10 mouse cellular contexts compared by ENCODE assay signal in genomic region chr8:120136618-120137017, GRCm38 (mm10). TPM values are rescaled to one million over a fixed set of nuclear protein-coding genes. Genes with fewer than 3 reads are reported as not detected.
DNase-seq lines count a peak whose midpoint lies in the region; ATAC-seq and TF ChIP-seq lines count a peak whose summit lies in the region.
"Had no signal": no experiment of that assay in that cellular context is flagged by ENCODE, and none has a peak within 500 bp of the region (broad histone marks: within the 10 kb centered on the region; RNA-seq: fewer than 3 reads in every experiment).

No protein-coding gene starts in this region.

- H3K36me3 ChIP-seq in forebrain, embryonic 15.5 days = no peaks in the 10 kb centered on the region
- no peaks in the 10 kb centered on the region for H3K36me3 ChIP-seq in forebrain, embryonic 11.5 days (ENCODE audit: control insufficient read depth, insufficient read depth, low read length)
- no peaks in the 10 kb centered on the region for H3K36me3 ChIP-seq in heart, embryonic 16.5 days (ENCODE audit: control insufficient read depth, insufficient read depth)
- no peaks in the 10 kb centered on the region for H3K36me3 ChIP-seq in intestine, embryonic 16.5 days (ENCODE audit: control insufficient read depth, insufficient read depth, low read length)
- no peaks in the 10 kb centered on the region for H3K36me3 ChIP-seq in kidney, adult 2 months (ENCODE audit: control insufficient read depth, insufficient read depth, low read length)

- DNase-seq in forebrain, embryonic 11.5 days (ENCODE audit: low spot score) = no peak
- peak; percentile 67 to 70 for DNase-seq in cerebellum, postnatal 14 days
- DNase-seq in left cerebral cortex, postnatal 25 days (ENCODE audit: low spot score in 2 of 2) = peak; percentile 78 to 95
- DNase-seq in kidney, adult 2 months = no peak
- DNase-seq in kidney, postnatal 14 days = no peak
- DNase-seq: kidney, adult 8-10 months had no signal

- no peak overlapping the region for H3K4me3 ChIP-seq in forebrain, embryonic 15.5 days
- H3K4me3 ChIP-seq in forebrain, embryonic 11.5 days (ENCODE audit: low read depth, low read length) = no peak overlapping the region
- no peak overlapping the region for H3K4me3 ChIP-seq in heart, embryonic 16.5 days (ENCODE audit: low read length)
- H3K4me3 ChIP-seq in intestine, embryonic 16.5 days (ENCODE audit: low read length) = no peak overlapping the region
- H3K4me3 ChIP-seq in kidney, adult 2 months (ENCODE audit: insufficient read depth, low read depth, low read length) = no peak overlapping the region

- H3K9ac ChIP-seq in forebrain, embryonic 15.5 days (replicated peaks) = no peak overlapping the region
- no peak overlapping the region for H3K9ac ChIP-seq in forebrain, embryonic 11.5 days (ENCODE audit: low read length)
- no peak overlapping the region for H3K9ac ChIP-seq in heart, embryonic 16.5 days (ENCODE audit: low read length)
- no peak overlapping the region for H3K9ac ChIP-seq in intestine, embryonic 16.5 days (ENCODE audit: low read depth, low read length)

- TF ChIP-seq CTCF in kidney, adult 2 months (conservative IDR thresholded peaks at IDR 0.05; ENCODE audit: insufficient read depth, insufficient read length, low read depth, low read length) = no peak

- peak; percentile 79 for ATAC-seq in forebrain, embryonic 15.5 days (replicated peaks)
- no peak for ATAC-seq in forebrain, embryonic 11.5 days (replicated peaks; ENCODE audit: low FRiP score)
- ATAC-seq in heart, embryonic 16.5 days (replicated peaks; ENCODE audit: extremely low read depth, insufficient read depth, low FRiP score) = peak; percentile 32
- ATAC-seq in intestine, embryonic 16.5 days = no peak

- 32% methylated on average over 7 of the region's 7 CpGs for WGBS in forebrain, embryonic 15.5 days
- WGBS in forebrain, embryonic 11.5 days = 67% methylated on average over 7 of the region's 7 CpGs
- WGBS in heart, embryonic 16.5 days = 46% methylated on average over 7 of the region's 7 CpGs
- WGBS in intestine, embryonic 16.5 days = 61% methylated on average over 7 of the region's 7 CpGs
- 72% methylated on average over 7 of the region's 7 CpGs for whole genome bisulfite sequencing in kidney, adult 2 months

- H3K4me1 ChIP-seq in forebrain, embryonic 15.5 days = peaks cover 33% of the 10 kb centered on the region
- no peaks in the 10 kb centered on the region; the same call in 1 of the 2 replicates for H3K4me1 ChIP-seq in forebrain, embryonic 11.5 days (replicated peaks; ENCODE audit: control insufficient read depth, insufficient read depth, low read length)
- peaks cover 23% of the 10 kb centered on the region for H3K4me1 ChIP-seq in heart, embryonic 16.5 days (ENCODE audit: control insufficient read depth, insufficient read depth, low read length)
- H3K4me1 ChIP-seq in intestine, embryonic 16.5 days (ENCODE audit: control insufficient read depth, insufficient read depth, low read length) = peaks cover 31% of the 10 kb centered on the region
- no peaks in the 10 kb centered on the region for H3K4me1 ChIP-seq in kidney, adult 2 months (ENCODE audit: control insufficient read depth, insufficient read depth, low read length)

- H3K9me3 ChIP-seq in forebrain, embryonic 15.5 days = no peaks in the 10 kb centered on the region
- no peaks in the 10 kb centered on the region for H3K9me3 ChIP-seq in forebrain, embryonic 11.5 days (ENCODE audit: control insufficient read depth, low read length)
- H3K9me3 ChIP-seq in heart, embryonic 16.5 days (replicated peaks; ENCODE audit: control insufficient read depth, low read length) = no peaks in the 10 kb centered on the region
- no peaks in the 10 kb centered on the region for H3K9me3 ChIP-seq in intestine, embryonic 16.5 days (ENCODE audit: control insufficient read depth, low read length)

- H3K27me3 ChIP-seq in forebrain, embryonic 15.5 days = no peaks in the 10 kb centered on the region
- H3K27me3 ChIP-seq in forebrain, embryonic 11.5 days (ENCODE audit: control insufficient read depth, insufficient read depth, low read length) = no peaks in the 10 kb centered on the region
- no peaks in the 10 kb centered on the region for H3K27me3 ChIP-seq in heart, embryonic 16.5 days (ENCODE audit: control insufficient read depth, insufficient read depth, low read length)
- no peaks in the 10 kb centered on the region for H3K27me3 ChIP-seq in intestine, embryonic 16.5 days (replicated peaks; ENCODE audit: control insufficient read depth, insufficient read depth, low read length)
- no peaks in the 10 kb centered on the region for H3K27me3 ChIP-seq in kidney, adult 2 months (replicated peaks; ENCODE audit: control insufficient read depth, insufficient read depth, low read length)

- intact Hi-C loops in left cerebral cortex, postnatal 25 days (cut with DNase I) = no loop called here

- TF ChIP-seq POLR2A in kidney, adult 2 months (IDR thresholded peaks at IDR 0.05; ENCODE audit: low read depth, low read length) = no peak

- H3K4me2 ChIP-seq in forebrain, embryonic 15.5 days (replicated peaks) = no peak overlapping the region
- no peak overlapping the region for H3K4me2 ChIP-seq in forebrain, embryonic 11.5 days (ENCODE audit: low read depth, low read length, severe bottlenecking)
- no peak overlapping the region for H3K4me2 ChIP-seq in heart, embryonic 16.5 days (ENCODE audit: low read depth, low read length)
- no peak overlapping the region for H3K4me2 ChIP-seq in intestine, embryonic 16.5 days (ENCODE audit: low read depth, low read length)

- H3K27ac ChIP-seq in forebrain, embryonic 15.5 days (replicated peaks) = peak overlapping the region; percentile 82
- no peak overlapping the region for H3K27ac ChIP-seq in forebrain, embryonic 11.5 days (ENCODE audit: low read depth, low read length)
- no peak overlapping the region for H3K27ac ChIP-seq in heart, embryonic 16.5 days (ENCODE audit: low read length)
- H3K27ac ChIP-seq in intestine, embryonic 16.5 days (ENCODE audit: low read length) = no peak overlapping the region
- H3K27ac ChIP-seq in kidney, adult 2 months (ENCODE audit: insufficient read depth, low read depth, low read length) = no peak overlapping the region

RNA-seq across cellular contexts. Expression of gene 6430548M08Rik, which starts 22.7 kb away (rescaled TPM):
- 23.1 and 30.0 TPM in 2 replicates for polyA plus RNA-seq in forebrain, embryonic 15.5 days (2015; fragmentation: Nextera tagmentation; extraction: Ambion mirVana)
- polyA plus RNA-seq in forebrain, embryonic 11.5 days (2014; fragmentation: Nextera tagmentation; extraction: Ambion mirVana) = 9.9 and 10.0 TPM in 2 replicates
- 8.4 and 9.4 TPM in 2 replicates for polyA plus RNA-seq in heart, embryonic 16.5 days (2015; fragmentation: Nextera tagmentation; extraction: Ambion mirVana)
- 100 to 1,000 TPM; 221 to 232 TPM for total RNA-seq in left cerebral cortex, postnatal 25 days (2021)
- polyA plus RNA-seq in intestine, embryonic 16.5 days (2015; fragmentation: Nextera tagmentation; extraction: Ambion mirVana) = 4.6 and 5.1 TPM in 2 replicates
- 8.4 and 8.8 TPM in 2 replicates for polyA plus RNA-seq in kidney, adult 2 months (2012; rRNA removed)

RNA-seq across cellular contexts. Expression of gene Zdhhc7, which starts 35.3 kb away (rescaled TPM):
- 30.9 and 34.5 TPM in 2 replicates for polyA plus RNA-seq in forebrain, embryonic 15.5 days (2015; fragmentation: Nextera tagmentation; extraction: Ambion mirVana)
- polyA plus RNA-seq in forebrain, embryonic 11.5 days (2014; fragmentation: Nextera tagmentation; extraction: Ambion mirVana) = 29.4 and 29.9 TPM in 2 replicates
- polyA plus RNA-seq in heart, embryonic 16.5 days (2015; fragmentation: Nextera tagmentation; extraction: Ambion mirVana) = 35.8 and 37.8 TPM in 2 replicates
- total RNA-seq in left cerebral cortex, postnatal 25 days (2021) = 10 to 100 TPM; 36.5 to 40.0 TPM
- polyA plus RNA-seq in intestine, embryonic 16.5 days (2015; fragmentation: Nextera tagmentation; extraction: Ambion mirVana) = 40.5 and 44.7 TPM in 2 replicates
- polyA plus RNA-seq in kidney, adult 2 months (2012; rRNA removed) = 58.7 and 68.2 TPM in 2 replicates

RNA-seq across cellular contexts. Expression of gene Fam92b, which starts 40.6 kb away (rescaled TPM):
- 0.88 and 1.2 TPM in 2 replicates for polyA plus RNA-seq in forebrain, embryonic 15.5 days (2015; fragmentation: Nextera tagmentation; extraction: Ambion mirVana)
- 2.0 and 2.1 TPM in 2 replicates for polyA plus RNA-seq in forebrain, embryonic 11.5 days (2014; fragmentation: Nextera tagmentation; extraction: Ambion mirVana)
- 0.66 and 0.79 TPM in 2 replicates for polyA plus RNA-seq in heart, embryonic 16.5 days (2015; fragmentation: Nextera tagmentation; extraction: Ambion mirVana)
- under 1 TPM; 0.50 to 0.55 TPM for total RNA-seq in left cerebral cortex, postnatal 25 days (2021)
- 0.55 and 0.67 TPM in 2 replicates for polyA plus RNA-seq in intestine, embryonic 16.5 days (2015; fragmentation: Nextera tagmentation; extraction: Ambion mirVana)
- not detected in 2 replicates for polyA plus RNA-seq in kidney, adult 2 months (2012; rRNA removed)
- polyA plus RNA-seq: C2C12 had no signal

Comparison
In these comparisons a context has a peak if more than half of its experiments do, and no peak if none do; other contexts are left out.
1. ATAC-seq: peak in forebrain, embryonic 15.5 days (single experiment) and heart, embryonic 16.5 days (single experiment); none in forebrain, embryonic 11.5 days (single experiment) and intestine, embryonic 16.5 days (single experiment).
2. DNase-seq: peak in cerebellum, postnatal 14 days (2 of 2) and left cerebral cortex, postnatal 25 days (2 of 2); none in forebrain, embryonic 11.5 days (single experiment), kidney, adult 2 months (single experiment) and kidney, postnatal 14 days (single experiment).